Mouse (Mus musculus): ENCODE measurements around the gene Naa15. TPM values are rescaled to one million over a fixed set of nuclear protein-coding genes. Genes with fewer than 3 reads are reported as not detected.

The Naa15 gene
- total RNA-seq, 2 experiments from 2014 or later, result 40.2 to 51.9 TPM

DNA sequence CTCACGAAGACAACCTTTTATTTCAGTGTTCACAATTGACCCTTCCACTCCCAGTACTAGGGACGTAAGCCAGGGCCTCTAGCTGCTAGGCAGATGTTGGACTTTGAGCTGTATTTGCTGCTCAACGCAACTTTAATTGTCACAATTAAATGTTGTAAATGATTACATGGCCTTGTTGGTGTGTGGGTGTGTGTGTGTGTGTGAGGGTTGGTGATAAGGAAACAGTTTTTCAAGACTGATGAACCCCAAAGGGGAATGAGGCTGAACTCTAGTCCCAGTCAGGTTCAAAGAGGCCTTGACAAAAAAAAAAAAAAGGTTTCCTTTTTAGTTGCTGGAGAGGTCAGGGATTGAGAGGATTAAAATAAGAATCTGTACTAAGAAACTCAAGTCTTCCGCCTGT lies 102.5 kb downstream of the Naa15 start:
- no peak for DNase-seq

DNA sequence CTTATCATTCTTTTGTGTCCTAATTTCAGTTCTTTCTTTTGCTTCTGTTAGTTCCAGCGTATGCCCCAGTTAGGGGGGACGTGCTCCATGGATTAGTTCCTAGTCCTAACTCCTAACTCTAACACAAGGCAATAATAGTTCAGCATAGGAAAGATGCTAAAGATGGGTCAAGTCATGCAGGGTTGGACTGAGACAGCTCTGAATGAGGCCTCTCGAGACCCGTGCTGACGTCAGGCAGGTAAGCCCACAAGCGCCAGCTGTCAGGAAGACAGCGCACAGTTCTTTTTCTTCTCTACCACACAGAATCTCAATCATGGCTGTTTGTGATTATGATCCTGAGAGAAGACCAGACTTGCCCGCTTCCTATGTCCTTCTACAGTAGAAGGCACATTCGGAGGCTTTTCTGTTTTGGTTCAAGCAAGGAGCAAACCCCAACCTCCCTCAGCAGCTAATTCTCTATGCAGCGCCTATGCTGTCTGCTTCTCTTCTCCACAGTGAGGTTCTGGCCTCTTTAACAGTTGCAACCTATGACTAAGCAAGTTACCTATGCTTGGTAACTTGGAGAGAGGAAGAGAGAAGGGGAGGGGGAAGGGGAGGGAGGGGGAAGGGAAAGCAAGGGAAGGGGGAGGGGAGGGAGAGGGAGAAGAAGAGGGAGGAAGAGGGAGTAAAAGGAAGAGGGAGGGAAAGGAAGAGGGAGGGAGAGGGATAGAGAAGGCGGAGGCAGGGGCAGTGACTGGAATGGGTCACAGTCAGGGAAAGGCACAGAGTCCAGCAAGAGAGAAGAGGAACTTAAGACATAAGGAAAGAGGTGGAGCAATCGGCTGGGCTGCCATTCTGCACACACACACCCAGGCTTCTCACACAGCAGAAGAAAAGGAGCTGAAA lies 103.2 kb downstream of the Naa15 start:
- DNase-seq, result no peak

DNA sequence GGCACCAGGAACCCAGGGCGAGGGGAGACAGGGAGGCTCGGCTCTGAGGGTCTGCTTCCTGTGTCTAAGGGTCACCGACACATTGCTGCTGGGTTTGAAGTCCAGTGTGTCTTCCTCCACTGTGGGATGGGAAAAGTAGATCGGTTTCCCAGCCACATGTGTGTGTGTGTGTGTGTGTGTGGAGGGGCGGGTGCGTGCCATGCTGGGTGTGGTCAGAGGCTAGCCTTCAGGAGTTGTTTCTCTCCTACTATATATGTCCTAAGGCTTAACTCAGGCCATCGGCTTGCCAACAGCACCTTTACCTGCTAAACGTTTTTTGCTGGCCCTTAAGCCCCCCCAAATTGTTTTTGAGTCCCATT lies 103.8 kb downstream of the Naa15 start:
- no peak for DNase-seq

DNA sequence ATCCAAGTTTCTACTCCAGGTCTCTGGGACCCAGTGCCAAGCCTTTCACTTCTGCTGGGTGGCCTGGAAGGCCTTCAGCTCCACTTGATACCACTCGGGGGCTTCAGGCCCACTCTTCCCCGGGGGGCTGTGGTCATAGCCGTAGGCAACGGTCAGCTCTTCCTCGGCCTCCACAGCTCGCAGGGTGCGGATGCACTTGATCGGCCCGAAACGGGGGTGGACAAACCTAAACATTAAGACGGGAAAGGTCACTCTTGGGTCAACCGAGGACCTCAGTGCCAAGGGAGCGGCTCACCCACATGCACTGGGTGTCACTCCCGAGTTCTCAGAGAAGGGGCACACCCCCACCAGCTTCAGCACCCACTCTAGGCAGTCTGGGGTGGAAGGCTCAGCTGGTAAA lies 106.3 kb downstream of the Naa15 start:
- no peak for DNase-seq

DNA sequence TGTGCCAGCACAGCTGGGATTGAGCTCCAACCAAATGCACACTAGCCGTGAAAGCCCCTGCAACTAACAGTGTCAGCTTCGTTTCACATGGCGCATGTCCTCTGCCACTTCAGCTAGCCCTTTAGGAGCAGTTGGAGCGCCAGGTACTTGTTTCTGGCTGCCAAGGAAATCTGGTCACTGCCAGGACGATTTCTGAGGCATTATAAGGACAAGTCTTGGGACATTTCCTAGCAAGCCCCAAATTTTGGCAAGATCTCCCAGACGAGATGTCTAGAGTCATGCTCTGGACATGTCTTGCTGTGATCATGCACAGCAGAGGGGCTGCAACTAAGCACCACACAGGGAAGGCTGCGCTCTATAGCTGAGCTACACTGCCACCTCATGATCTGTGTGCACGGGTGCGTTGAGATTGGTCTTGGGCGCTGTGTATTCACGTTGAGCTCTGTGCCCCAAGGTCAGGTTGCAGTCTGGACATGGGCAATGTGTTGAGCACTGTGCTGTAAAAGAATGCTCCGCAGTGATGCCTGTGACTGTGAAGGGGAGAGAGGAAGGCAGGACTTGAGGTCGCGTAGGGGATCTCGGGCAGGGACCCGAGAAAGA lies 110.3 kb downstream of the Naa15 start:
- peak; percentile 37 for DNase-seq

Other genes starting within 250 kb of the Naa15 start
- 10 to 100 TPM; 24.7 to 60.6 TPM for gene Noct, start 190.7 kb upstream of the Naa15 start, total RNA-seq (2021)
- gene Elf2, start 74.5 kb upstream of the Naa15 start, total RNA-seq (2021), result 10 to 100 TPM; 84.3 to 94.5 TPM
- 100 to 1,000 TPM; 235 to 238 TPM for gene Mgarp, start 18.4 kb upstream of the Naa15 start, total RNA-seq (2021)
- gene Ndufc1, start 6.2 kb upstream of the Naa15 start, total RNA-seq (2021), result 1,000 to 10,000 TPM in 1 of 2 experiments, 100 to 1,000 TPM in 1; 989 to 1,053 TPM
- gene Rab33b, start 68.8 kb downstream of the Naa15 start, total RNA-seq (2021), result 10 to 100 TPM; 13.8 to 14.6 TPM
- gene Setd7, start 145.7 kb downstream of the Naa15 start, total RNA-seq (2021), result 10 to 100 TPM; 30.9 to 32.6 TPM
- 10 to 100 TPM; 45.3 to 46.4 TPM for gene Mgst2, start 245.2 kb downstream of the Naa15 start, total RNA-seq (2021)

Measured in adrenal gland, postnatal 10 days (tissue).